Mouse (Mus musculus): Measurements from ENCODE around the gene Lrrfip1. TPM values are rescaled to one million over a fixed set of nuclear protein-coding genes. Genes with fewer than 3 reads are reported as not detected.

Gene Lrrfip1
- polyA plus RNA-seq, 1 experiment from 2014 or later: 156 TPM

DNA sequence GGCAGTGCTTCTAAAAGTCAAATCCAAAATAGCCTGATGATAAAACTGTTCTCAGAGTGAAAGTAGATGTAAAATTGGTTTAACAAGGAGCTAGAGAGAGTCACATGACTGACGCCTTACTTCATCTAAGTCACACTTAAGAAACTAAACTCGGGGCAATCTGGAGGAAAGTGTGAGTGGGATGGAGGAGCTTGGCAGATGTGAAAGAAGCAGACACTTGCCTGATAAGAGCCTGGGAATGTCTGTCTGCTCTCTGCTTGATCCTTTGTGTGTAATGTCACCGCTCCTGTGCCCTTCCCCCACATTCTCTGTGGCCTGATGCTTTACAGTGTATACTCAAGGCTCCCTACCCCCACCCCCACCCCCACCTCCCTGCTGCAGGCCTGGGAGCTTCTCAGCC, 87.8 kb downstream of the Lrrfip1 start:
- H3K4me3 ChIP-seq (ENCODE audit: low read length): no peak overlapping the region
- no peaks in the 10 kb centered on the region for H3K27me3 ChIP-seq (ENCODE audit: control insufficient read depth, insufficient read depth, low read length)
- 0 out of 2 replicates have a peak overlapping the region, but pooled peaks have one; percentile 8 for H3K4me2 ChIP-seq (ENCODE audit: low read depth, low read length)
- ATAC-seq (replicated peaks; ENCODE audit: extremely low read depth, insufficient read depth, low FRiP score): no peak
- H3K4me1 ChIP-seq (ENCODE audit: control insufficient read depth, insufficient read depth, low read length): peaks cover 63% of the 10 kb centered on the region
- no peaks in the 10 kb centered on the region for H3K9me3 ChIP-seq (replicated peaks; ENCODE audit: control insufficient read depth, low read length)
- WGBS: 12% methylated on average over 3 of the region's 3 CpGs
- peak overlapping the region; percentile 24; the same call in 1 of the 2 replicates for H3K9ac ChIP-seq (ENCODE audit: low read length)
- H3K36me3 ChIP-seq (ENCODE audit: control insufficient read depth, insufficient read depth): peaks cover 17% of the 10 kb centered on the region
- H3K27ac ChIP-seq (ENCODE audit: low read length): peak overlapping the region; percentile 89

GRCm38 (mm10) chr1:91086748-91087147, 88.2 kb downstream of the Lrrfip1 start:
- peaks cover 65% of the 10 kb centered on the region for H3K4me1 ChIP-seq (ENCODE audit: control insufficient read depth, insufficient read depth, low read length)
- H3K4me2 ChIP-seq (ENCODE audit: low read depth, low read length): no peak overlapping the region
- no peaks in the 10 kb centered on the region for H3K9me3 ChIP-seq (replicated peaks; ENCODE audit: control insufficient read depth, low read length)
- H3K9ac ChIP-seq (ENCODE audit: low read length): peak overlapping the region; percentile 24; the same call in 1 of the 2 replicates
- WGBS: 44% methylated on average over 5 of the region's 5 CpGs
- H3K27ac ChIP-seq (ENCODE audit: low read length): peak overlapping the region; percentile 89
- H3K27me3 ChIP-seq (ENCODE audit: control insufficient read depth, insufficient read depth, low read length): no peaks in the 10 kb centered on the region
- no peak for ATAC-seq (replicated peaks; ENCODE audit: extremely low read depth, insufficient read depth, low FRiP score)
- H3K36me3 ChIP-seq (ENCODE audit: control insufficient read depth, insufficient read depth): peaks cover 17% of the 10 kb centered on the region
- no peak overlapping the region for H3K4me3 ChIP-seq (ENCODE audit: low read length)

- H3K27ac ChIP-seq (ENCODE audit: low read length): no peak overlapping the region; the same call in 1 of the 2 replicates
- no peaks in the 10 kb centered on the region for H3K27me3 ChIP-seq (ENCODE audit: control insufficient read depth, insufficient read depth, low read length)
- no peaks in the 10 kb centered on the region for H3K9me3 ChIP-seq (replicated peaks; ENCODE audit: control insufficient read depth, low read length)
- no peak overlapping the region for H3K4me2 ChIP-seq (ENCODE audit: low read depth, low read length)
- no peak for ATAC-seq (replicated peaks; ENCODE audit: extremely low read depth, insufficient read depth, low FRiP score)
- 78% methylated on average over 7 of the region's 7 CpGs for WGBS
- H3K36me3 ChIP-seq (ENCODE audit: control insufficient read depth, insufficient read depth): peaks cover 17% of the 10 kb centered on the region
- no peak overlapping the region for H3K4me3 ChIP-seq (ENCODE audit: low read length)
- H3K9ac ChIP-seq (ENCODE audit: low read length): no peak overlapping the region
- peaks cover 57% of the 10 kb centered on the region for H3K4me1 ChIP-seq (ENCODE audit: control insufficient read depth, insufficient read depth, low read length)
These were observed 89.5 kb downstream of the Lrrfip1 start for GRCm38 (mm10) chr1:91088027-91088426.

DNA sequence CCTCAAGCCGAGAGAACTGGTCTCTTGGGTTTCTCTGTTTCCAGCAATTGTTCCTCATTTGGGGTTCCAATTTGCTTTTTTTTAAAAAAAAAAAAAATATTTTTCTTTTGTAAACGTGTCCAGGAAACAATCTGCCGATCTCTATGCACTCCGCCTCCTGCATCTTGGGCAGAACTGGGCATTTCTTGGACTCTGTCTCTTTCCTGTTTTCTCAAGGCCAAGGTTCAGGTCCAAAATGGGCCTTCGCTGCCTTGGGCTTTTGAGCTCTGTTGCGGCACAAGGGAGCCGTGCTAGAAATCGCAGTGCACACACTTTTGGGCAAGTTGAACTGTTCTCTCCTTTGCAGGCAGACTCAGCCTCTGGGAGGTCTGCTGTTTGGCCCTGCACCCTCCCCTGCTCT, 90.4 kb downstream of the Lrrfip1 start:
- no peak for ATAC-seq (replicated peaks; ENCODE audit: extremely low read depth, insufficient read depth, low FRiP score)
- Histone ChIP-seq H3K36me3 (ENCODE audit: control insufficient read depth, insufficient read depth) (peaks cover 21% of the 10 kb centered on the region), H3K9ac (ENCODE audit: low read length) (no peak overlapping the region), H3K4me3 (ENCODE audit: low read length) (no peak overlapping the region), H3K4me1 (ENCODE audit: control insufficient read depth, insufficient read depth, low read length) (peaks cover 57% of the 10 kb centered on the region), H3K27ac (ENCODE audit: low read length) (peak overlapping the region; percentile 37; the same call in 1 of the 2 replicates), H3K4me2 (ENCODE audit: low read depth, low read length) (no peak overlapping the region), H3K27me3 (ENCODE audit: control insufficient read depth, insufficient read depth, low read length) (no peaks in the 10 kb centered on the region), H3K9me3 (replicated peaks; ENCODE audit: control insufficient read depth, low read length) (no peaks in the 10 kb centered on the region)
- 66% methylated on average over 8 of the region's 8 CpGs for WGBS

DNA sequence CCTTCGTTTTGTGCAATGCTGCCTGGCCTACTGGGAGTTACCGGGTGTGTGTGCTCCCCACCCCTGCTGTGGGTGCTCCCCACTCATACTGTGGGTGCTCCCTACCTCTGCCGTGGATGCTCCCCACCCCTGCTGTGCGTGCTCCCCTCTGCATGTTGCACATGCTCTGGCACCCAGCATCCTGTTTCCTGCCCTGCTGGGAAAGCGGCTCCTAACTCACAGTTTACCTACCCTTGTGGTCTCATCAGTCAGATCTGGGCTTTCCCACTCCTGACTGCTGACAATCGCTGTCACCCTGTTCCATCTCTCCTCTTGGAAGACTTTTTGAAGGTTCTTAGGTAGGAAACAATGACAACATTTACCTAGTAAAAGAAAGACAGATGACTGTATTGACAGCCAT, 91.9 kb downstream of the Lrrfip1 start:
- Histone ChIP-seq H3K9ac (ENCODE audit: low read length) (no peak overlapping the region), H3K27me3 (ENCODE audit: control insufficient read depth, insufficient read depth, low read length) (no peaks in the 10 kb centered on the region), H3K9me3 (replicated peaks; ENCODE audit: control insufficient read depth, low read length) (no peaks in the 10 kb centered on the region), H3K36me3 (ENCODE audit: control insufficient read depth, insufficient read depth) (peaks cover 15% of the 10 kb centered on the region), H3K27ac (ENCODE audit: low read length) (no peak overlapping the region), H3K4me3 (ENCODE audit: low read length) (no peak overlapping the region), H3K4me1 (ENCODE audit: control insufficient read depth, insufficient read depth, low read length) (peaks cover 58% of the 10 kb centered on the region), H3K4me2 (ENCODE audit: low read depth, low read length) (no peak overlapping the region)
- ATAC-seq (replicated peaks; ENCODE audit: extremely low read depth, insufficient read depth, low FRiP score): no peak
- 72% methylated on average over 6 of the region's 6 CpGs for WGBS

DNA sequence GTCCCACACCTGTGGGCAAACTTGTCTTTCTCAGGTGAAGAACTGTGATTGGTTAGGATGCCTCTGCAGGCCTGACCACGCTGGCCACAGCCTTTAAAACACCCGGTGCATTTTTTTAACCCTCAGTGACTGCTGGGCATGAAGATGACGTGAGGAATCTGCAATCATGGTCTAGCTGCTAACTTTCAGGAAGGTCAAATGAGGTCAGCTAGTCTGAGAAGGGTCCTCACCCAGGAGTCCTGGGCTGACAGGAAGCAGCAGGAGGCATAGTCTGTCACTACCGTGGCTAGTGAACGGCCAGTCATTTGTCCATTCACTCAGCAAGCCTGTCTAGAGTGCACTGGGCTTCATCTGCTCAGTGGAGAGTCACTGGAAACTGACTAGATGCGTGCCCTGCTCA, 93.9 kb downstream of the Lrrfip1 start:
- Histone ChIP-seq H3K36me3 (ENCODE audit: control insufficient read depth, insufficient read depth) (peaks cover 30% of the 10 kb centered on the region), H3K27ac (ENCODE audit: low read length) (no peak overlapping the region), H3K4me3 (ENCODE audit: low read length) (no peak overlapping the region), H3K4me1 (ENCODE audit: control insufficient read depth, insufficient read depth, low read length) (peaks cover 55% of the 10 kb centered on the region), H3K27me3 (ENCODE audit: control insufficient read depth, insufficient read depth, low read length) (no peaks in the 10 kb centered on the region), H3K9ac (ENCODE audit: low read length) (no peak overlapping the region), H3K4me2 (ENCODE audit: low read depth, low read length) (no peak overlapping the region), H3K9me3 (replicated peaks; ENCODE audit: control insufficient read depth, low read length) (no peaks in the 10 kb centered on the region)
- 39% methylated on average over 6 of the region's 6 CpGs for WGBS
- ATAC-seq (replicated peaks; ENCODE audit: extremely low read depth, insufficient read depth, low FRiP score): no peak

- H3K4me2 ChIP-seq (ENCODE audit: low read depth, low read length): no peak overlapping the region
- H3K9ac ChIP-seq (ENCODE audit: low read length): no peak overlapping the region
- H3K9me3 ChIP-seq (replicated peaks; ENCODE audit: control insufficient read depth, low read length): no peaks in the 10 kb centered on the region
- 35% methylated on average over 2 of the region's 2 CpGs for WGBS
- no peak for ATAC-seq (replicated peaks; ENCODE audit: extremely low read depth, insufficient read depth, low FRiP score)
- H3K27me3 ChIP-seq (ENCODE audit: control insufficient read depth, insufficient read depth, low read length): no peaks in the 10 kb centered on the region
- peak overlapping the region; percentile 26; the same call in 1 of the 2 replicates for H3K27ac ChIP-seq (ENCODE audit: low read length)
- H3K4me1 ChIP-seq (ENCODE audit: control insufficient read depth, insufficient read depth, low read length): peaks cover 62% of the 10 kb centered on the region
- peaks cover 27% of the 10 kb centered on the region for H3K36me3 ChIP-seq (ENCODE audit: control insufficient read depth, insufficient read depth)
- H3K4me3 ChIP-seq (ENCODE audit: low read length): no peak overlapping the region
These were observed 94.8 kb downstream of the Lrrfip1 start for GRCm38 (mm10) chr1:91093296-91093695.

DNA sequence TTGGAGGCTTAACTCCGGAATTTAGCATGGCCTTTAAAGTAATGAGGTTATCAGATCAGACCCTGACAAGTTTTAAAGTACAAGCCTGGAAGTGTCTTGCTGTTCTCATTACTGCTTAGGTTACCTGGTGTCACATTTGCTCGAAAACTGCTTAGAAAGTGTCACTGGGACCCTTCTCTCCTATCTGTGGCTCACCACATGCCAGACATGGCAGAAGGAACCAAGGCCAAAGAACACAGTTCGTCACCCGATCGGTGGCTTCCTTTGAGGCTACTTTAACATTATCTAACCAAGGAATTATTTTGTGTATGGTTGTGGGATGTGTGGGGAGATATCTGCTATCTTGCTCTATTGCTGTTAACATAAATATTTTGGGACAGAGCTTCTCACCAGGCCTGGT, 95.5 kb downstream of the Lrrfip1 start:
- peaks cover 25% of the 10 kb centered on the region for H3K36me3 ChIP-seq (ENCODE audit: control insufficient read depth, insufficient read depth)
- 47% methylated on average over 5 of the region's 5 CpGs for WGBS
- H3K27me3 ChIP-seq (ENCODE audit: control insufficient read depth, insufficient read depth, low read length): no peaks in the 10 kb centered on the region
- no peak overlapping the region for H3K9ac ChIP-seq (ENCODE audit: low read length)
- H3K9me3 ChIP-seq (replicated peaks; ENCODE audit: control insufficient read depth, low read length): no peaks in the 10 kb centered on the region
- H3K4me3 ChIP-seq (ENCODE audit: low read length): no peak overlapping the region
- peak overlapping the region; percentile 49; the same call in 1 of the 2 replicates for H3K27ac ChIP-seq (ENCODE audit: low read length)
- H3K4me1 ChIP-seq (ENCODE audit: control insufficient read depth, insufficient read depth, low read length): peaks cover 64% of the 10 kb centered on the region
- no peak for ATAC-seq (replicated peaks; ENCODE audit: extremely low read depth, insufficient read depth, low FRiP score)
- no peak overlapping the region for H3K4me2 ChIP-seq (ENCODE audit: low read depth, low read length)

DNA sequence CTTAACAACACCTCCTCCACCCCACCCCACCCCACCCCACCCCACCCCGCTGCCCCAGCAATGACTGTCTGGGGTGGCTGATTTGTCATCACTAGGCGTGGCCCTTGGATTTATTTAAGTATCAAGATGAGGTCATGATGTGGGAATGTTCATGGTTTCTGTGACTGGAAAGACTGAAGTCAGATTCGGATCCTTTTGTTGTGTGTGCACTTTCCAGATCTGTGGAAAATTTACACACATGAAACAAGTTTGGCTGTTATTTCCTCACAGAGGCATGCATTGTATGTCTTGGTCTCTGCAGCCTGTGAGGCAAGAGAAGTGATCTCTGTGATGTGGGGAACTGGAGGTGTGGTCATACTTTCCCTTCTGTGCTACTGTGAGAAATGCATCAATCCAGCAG, 96.7 kb downstream of the Lrrfip1 start:
- no peaks in the 10 kb centered on the region for H3K27me3 ChIP-seq (ENCODE audit: control insufficient read depth, insufficient read depth, low read length)
- ATAC-seq (replicated peaks; ENCODE audit: extremely low read depth, insufficient read depth, low FRiP score): no peak
- peak overlapping the region; percentile 51 for H3K27ac ChIP-seq (ENCODE audit: low read length)
- WGBS: 42% methylated on average over 3 of the region's 3 CpGs
- peaks cover 64% of the 10 kb centered on the region for H3K4me1 ChIP-seq (ENCODE audit: control insufficient read depth, insufficient read depth, low read length)
- H3K9me3 ChIP-seq (replicated peaks; ENCODE audit: control insufficient read depth, low read length): no peaks in the 10 kb centered on the region
- peaks cover 20% of the 10 kb centered on the region for H3K36me3 ChIP-seq (ENCODE audit: control insufficient read depth, insufficient read depth)
- H3K4me2 ChIP-seq (ENCODE audit: low read depth, low read length): no peak overlapping the region
- H3K9ac ChIP-seq (ENCODE audit: low read length): 0 out of 2 replicates have a peak overlapping the region, but pooled peaks have one; percentile 13
- no peak overlapping the region for H3K4me3 ChIP-seq (ENCODE audit: low read length)
